Mouse (Mus musculus) retina, postnatal 1 day (tissue): ENCODE results near the gene Gigyf1.

Experiments used
- DNase-seq: peaks from one replicate; pipeline ENCODE4 v3.0.0-alpha.2; 2012

Gigyf1 gene

GRCm38 (mm10) chr5:137518436-137518835, at the start of gene Gigyf1:
Gene Gigyf1, plus strand, starts transcription at chr5:137518548.
- DNase-seq: peak; percentile 58

GRCm38 (mm10) chr5:137472252-137472904, 46.0 kb upstream of the Gigyf1 start:
- no peak for DNase-seq

GRCm38 (mm10) chr5:137474351-137474750, 44.0 kb upstream of the Gigyf1 start:
- DNase-seq: no peak

GRCm38 (mm10) chr5:137476964-137477363, 41.4 kb upstream of the Gigyf1 start, which contains the start of gene Zan:
Gene Zan, minus strand, starts transcription at chr5:137477064.
- DNase-seq: no peak

- DNase-seq: peak; percentile 91
These were observed 37.2 kb upstream of the Gigyf1 start for GRCm38 (mm10) chr5:137481138-137481537.

- peak; percentile 44 for DNase-seq
These were observed 36.5 kb upstream of the Gigyf1 start for GRCm38 (mm10) chr5:137481897-137482296.

GRCm38 (mm10) chr5:137485071-137485850, 33.1 kb upstream of the Gigyf1 start:
- peak; percentile 22 for DNase-seq

GRCm38 (mm10) chr5:137485851-137486155, 32.5 kb upstream of the Gigyf1 start:
- DNase-seq: peak; percentile 11

GRCm38 (mm10) chr5:137487616-137488015, 30.7 kb upstream of the Gigyf1 start:
- peak; percentile 26 for DNase-seq

- DNase-seq: no peak
These were observed 26.8 kb upstream of the Gigyf1 start for GRCm38 (mm10) chr5:137491559-137491958.

- no peak for DNase-seq
These were observed 24.5 kb upstream of the Gigyf1 start for GRCm38 (mm10) chr5:137493831-137494230.

- no peak for DNase-seq
These were observed 18.2 kb upstream of the Gigyf1 start for GRCm38 (mm10) chr5:137500186-137500585.

- DNase-seq: peak; percentile 100
These were observed 16.4 kb upstream of the Gigyf1 start, which contains the start of gene Pop7 for GRCm38 (mm10) chr5:137501709-137502666. Gene Pop7, minus strand, starts transcription at chr5:137502518.

GRCm38 (mm10) chr5:137502667-137503110, 15.7 kb upstream of the Gigyf1 start:
- DNase-seq: peak; percentile 96

- DNase-seq: peak; percentile 27
These were observed 14.3 kb upstream of the Gigyf1 start for GRCm38 (mm10) chr5:137504041-137504440.

- peak; percentile 84 for DNase-seq
These were observed 8.3 kb upstream of the Gigyf1 start for GRCm38 (mm10) chr5:137510014-137510501.

GRCm38 (mm10) chr5:137510573-137511390, 7.6 kb upstream of the Gigyf1 start:
- DNase-seq: no peak

- no peak for DNase-seq
These were observed 6.6 kb upstream of the Gigyf1 start for GRCm38 (mm10) chr5:137511706-137512105.

GRCm38 (mm10) chr5:137512847-137513794, 5.2 kb upstream of the Gigyf1 start:
- DNase-seq: peak; percentile 71

GRCm38 (mm10) chr5:137513951-137514721, 4.2 kb upstream of the Gigyf1 start:
- no peak for DNase-seq
